Mouse (Mus musculus): ENCODE measurements around the gene Olfr869.

GRCm38 (mm10) chr9:20173957-20174356 is 45.1 kb downstream of the Olfr869 start, which contains the start of gene Olfr870:
- TF ChIP-seq MAFK (IDR thresholded peaks at IDR 0.05; ENCODE audit: borderline replicate concordance, low read depth, low read length): no peak
- no peak for TF ChIP-seq CTCF (IDR thresholded peaks at IDR 0.05 in 2 of 3, conservative IDR thresholded peaks at IDR 0.05 in 1 of 3; ENCODE audit: control insufficient read depth in 1 of 3, insufficient read depth in 1 of 3, low read depth in 2 of 3, low read length in 3 of 3, poor library complexity in 1 of 3, severe bottlenecking in 1 of 3)
- TF ChIP-seq TAL1 (IDR thresholded peaks at IDR 0.05; ENCODE audit: low read length): no peak
- TF ChIP-seq TCF12 (IDR thresholded peaks at IDR 0.05; ENCODE audit: low read depth, low read length): no peak
- no peak for TF ChIP-seq ELF1 (IDR thresholded peaks at IDR 0.05; ENCODE audit: low read depth, low read length)
- TF ChIP-seq POLR2A (IDR thresholded peaks at IDR 0.05; ENCODE audit: control insufficient read depth in 1 of 2, insufficient read depth in 1 of 2, low read depth in 1 of 2, low read length in 2 of 2, poor library complexity in 1 of 2): no peak
- no peak for TF ChIP-seq ZC3H11A (IDR thresholded peaks at IDR 0.05; ENCODE audit: low read depth, low read length)
- no peak for TF ChIP-seq MXI1 (IDR thresholded peaks at IDR 0.05; ENCODE audit: low read depth, low read length)
- no peak for TF ChIP-seq MAZ (IDR thresholded peaks at IDR 0.05; ENCODE audit: low read depth, low read length)
- TF ChIP-seq MAX (IDR thresholded peaks at IDR 0.05; ENCODE audit: low read length): no peak
- no peak for TF ChIP-seq GABPA (IDR thresholded peaks at IDR 0.05; ENCODE audit: low read depth, low read length)
- no peak for TF ChIP-seq CHD1 (IDR thresholded peaks at IDR 0.05; ENCODE audit: low read depth, low read length)
- no peak for TF ChIP-seq TBP (IDR thresholded peaks at IDR 0.05; ENCODE audit: low read depth, low read length)

All from MEL (cell line).